Mouse (Mus musculus) MEL-GATA-1-ER (cell line): ENCODE measurements at regions not wholly inside any gene's neighbourhood (a gene's known extent, or its start where the extent isn't known, plus 50 kb on each side); places are given as distances from the start of the nearest gene placed in this dataset.
A peak's percentile ranks its signal among the peaks of the same experiment; 100 is the strongest.

Experiments
- DNase-seq: peaks from one replicate; pipeline ENCODE4 v3.0.0-alpha.2; 2012; ENCODE audit warnings: low read depth; ENCODE audit errors: extremely low read depth

DNA sequence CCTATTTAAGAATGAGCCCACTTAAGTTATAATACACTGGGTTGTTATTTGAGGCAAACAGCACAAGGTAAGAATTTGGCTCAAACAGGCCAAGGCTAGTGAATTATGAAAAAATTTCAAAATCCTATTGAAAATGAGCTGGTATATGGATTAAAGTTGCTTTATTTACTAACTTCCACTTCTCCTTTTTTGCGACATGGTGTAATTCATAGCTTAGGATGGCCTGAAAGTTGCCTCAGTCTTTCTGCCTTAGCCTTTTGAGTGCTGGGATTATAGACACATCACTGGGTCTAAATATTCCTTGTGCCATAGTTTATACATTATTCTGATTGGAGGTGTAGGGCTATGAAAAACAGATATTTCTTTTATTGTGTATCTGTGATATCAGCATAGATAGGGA lies 81.9 kb downstream of the Edem1 start:
- DNase-seq: no peak

DNA sequence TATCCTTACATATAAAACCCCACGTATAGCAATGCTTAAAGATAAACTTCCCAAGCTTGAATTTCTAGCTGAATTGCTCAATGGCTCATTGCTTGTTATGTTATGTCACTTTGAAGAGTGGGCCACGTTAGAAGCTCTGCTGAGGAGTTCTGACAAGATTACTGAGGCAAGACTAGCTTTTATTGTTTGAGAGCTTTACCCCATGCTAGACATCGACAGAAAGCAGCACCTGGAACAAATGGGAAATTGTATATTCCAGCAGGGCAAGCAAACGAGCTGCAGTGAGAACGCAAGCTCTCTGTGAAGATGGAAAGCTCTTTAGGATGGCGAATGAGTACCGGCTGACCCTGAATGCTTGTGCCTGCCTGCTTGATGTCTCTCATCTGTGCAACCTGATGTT lies 84.1 kb downstream of the Edem1 start:
- no peak for DNase-seq

DNA sequence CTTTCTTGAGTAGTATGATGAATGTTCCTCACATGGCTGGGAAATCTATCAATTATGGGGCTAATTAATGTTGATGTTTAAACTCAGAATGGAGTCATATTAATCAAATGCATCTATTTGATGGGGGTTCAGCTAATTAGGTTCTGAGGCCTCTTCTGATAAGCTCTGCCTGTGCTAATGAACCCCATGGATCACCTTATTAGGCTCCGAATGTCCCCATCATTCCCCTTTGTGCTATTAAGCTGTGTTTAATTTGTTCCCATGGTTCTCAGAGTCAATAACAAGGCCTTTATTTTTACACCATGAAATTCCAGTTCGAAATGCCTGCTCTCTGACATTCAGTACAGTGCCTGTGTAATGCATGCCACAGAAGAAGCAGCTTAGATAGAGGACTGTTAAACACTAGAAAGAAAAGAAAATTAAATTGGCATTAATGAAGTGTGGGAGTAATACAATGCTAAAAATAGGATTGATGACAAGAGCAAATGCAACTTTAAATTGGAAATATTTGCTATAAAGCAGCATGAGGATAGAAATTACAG lies 91.0 kb downstream of the Edem1 start:
- no peak for DNase-seq

DNA sequence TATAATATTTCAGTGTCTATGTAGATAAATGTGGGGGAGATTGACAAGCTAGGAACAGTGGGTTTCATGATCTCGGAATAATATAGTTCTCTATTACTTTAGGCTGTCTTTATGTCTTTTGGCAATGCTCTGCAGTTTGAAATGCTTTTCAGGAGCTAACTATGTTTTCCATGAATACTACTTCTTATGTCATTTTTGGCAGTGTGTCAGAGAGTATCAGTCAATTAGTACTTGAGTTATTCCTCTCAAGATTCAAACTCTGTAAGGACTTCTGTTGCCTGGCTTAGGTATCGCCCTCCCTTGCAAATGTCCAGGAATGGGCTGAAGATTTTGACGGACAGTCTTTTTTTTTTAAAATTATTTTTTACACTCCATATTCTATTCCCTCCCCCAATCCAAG lies 92.7 kb downstream of the Edem1 start:
- DNase-seq: no peak

DNA sequence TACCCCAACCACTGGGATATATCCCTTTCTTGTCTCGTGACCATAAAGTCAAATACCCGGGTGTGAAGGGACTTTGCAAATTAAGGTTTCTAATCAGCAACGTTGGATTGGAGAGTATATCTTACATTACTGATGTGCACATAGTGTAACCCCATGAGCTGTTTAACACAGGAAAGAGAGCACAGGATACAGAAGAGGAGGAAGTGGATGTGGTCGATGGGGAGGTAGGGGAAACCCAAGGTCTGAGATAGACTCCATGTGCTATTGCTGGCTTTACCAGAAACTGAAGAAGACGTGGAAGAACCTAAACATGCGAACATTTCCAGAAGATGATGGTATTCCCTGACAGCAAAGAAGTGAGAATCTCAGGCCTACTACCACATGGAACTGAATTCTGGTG lies 94.1 kb downstream of the Edem1 start:
- DNase-seq: no peak

DNA sequence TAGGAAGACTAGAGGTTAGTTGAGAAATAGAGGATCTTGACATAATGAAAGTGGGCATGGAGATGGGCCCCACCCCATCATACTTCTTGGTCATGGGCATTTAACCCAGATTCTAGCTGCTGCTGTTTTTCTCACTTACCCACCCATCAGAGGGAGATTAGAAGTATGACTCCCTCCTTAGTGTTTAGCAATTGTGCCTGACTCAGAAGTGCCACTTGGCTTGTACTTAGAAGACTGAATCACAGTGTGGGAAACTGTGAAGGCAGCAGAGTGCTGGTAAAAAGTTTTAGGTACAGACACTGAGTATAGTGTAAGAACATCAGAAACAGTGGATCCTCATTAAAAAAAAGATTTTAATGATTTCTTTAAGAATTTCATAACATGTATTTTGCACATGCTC lies 100.5 kb downstream of the Edem1 start:
- DNase-seq: no peak

DNA sequence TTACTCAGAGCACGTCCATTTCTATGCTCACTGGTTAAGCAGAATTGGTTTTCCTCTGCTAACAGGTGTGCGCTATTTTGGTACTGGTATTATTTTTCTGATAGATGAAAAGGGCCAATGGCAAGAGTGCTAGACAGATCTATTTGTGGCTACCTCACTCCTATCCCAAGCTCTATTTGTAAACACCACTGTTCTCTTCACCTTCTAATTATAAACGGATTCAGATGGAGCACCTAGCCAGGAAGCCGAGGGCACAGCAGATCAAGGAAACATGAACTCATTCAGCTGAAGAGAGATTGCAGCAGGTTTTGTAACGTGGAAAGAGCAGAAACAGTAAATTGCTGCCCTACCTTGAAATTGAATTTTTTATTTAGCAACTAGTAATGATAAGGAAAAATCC lies 110.2 kb downstream of the Edem1 start:
- DNase-seq: no peak

DNA sequence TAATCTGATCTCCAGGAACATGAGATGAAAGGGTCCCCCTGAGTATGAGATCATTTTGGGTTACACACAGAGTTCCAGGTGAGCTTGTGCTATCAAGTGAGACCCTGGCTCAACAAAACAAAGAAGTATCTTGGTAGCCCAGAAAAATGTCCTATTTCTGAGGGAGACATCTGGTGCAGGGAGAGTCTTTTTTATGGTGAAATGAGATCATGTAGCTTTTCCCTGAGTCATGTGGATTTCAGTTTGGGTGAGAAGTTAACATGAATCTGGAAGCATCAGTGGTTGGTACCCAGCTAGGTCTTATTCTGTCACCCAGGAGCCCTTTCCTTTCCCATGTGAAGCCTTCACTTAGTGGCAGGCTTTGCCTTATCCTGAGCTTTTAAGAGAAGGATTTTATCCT lies 113.8 kb downstream of the Edem1 start:
- no peak for DNase-seq

DNA sequence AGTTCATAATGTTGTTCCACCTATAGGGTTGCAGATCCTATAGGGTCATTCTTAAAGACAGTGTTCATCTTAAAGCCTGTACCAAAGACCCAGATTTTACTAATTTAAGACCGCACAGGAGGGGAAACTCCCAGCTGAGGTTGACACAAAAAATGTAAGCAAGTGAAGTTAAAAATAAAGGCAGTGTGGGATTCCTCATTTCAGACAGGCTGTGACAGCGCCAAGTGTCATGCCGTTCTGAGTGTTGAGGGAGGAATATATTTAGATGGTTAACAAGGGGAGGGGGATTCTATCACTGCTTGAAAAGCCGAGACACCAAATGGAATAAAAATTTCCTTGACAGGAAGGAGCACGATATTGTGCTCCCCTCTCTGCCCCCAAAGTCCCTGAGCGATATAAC lies 123.9 kb downstream of the Edem1 start:
- no peak for DNase-seq

DNA sequence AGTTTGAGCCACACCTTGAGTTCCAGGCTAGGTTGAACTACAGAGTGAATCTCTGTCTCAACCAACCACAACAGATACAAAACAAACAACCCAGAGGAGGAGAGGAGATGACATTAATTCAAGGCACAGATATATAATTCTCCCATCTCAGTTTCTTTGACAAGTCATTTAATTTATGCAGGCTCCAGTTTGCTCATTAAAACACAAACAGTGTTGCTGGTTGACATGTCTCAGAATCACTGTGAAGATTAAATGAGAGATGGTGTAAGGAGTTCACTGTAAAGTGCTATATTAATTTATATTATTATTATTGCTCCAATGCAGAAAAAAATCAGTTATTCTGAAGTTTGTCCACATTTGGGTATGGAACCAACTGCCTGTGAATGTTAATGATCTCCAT lies 134.4 kb downstream of the Edem1 start:
- no peak for DNase-seq

DNA sequence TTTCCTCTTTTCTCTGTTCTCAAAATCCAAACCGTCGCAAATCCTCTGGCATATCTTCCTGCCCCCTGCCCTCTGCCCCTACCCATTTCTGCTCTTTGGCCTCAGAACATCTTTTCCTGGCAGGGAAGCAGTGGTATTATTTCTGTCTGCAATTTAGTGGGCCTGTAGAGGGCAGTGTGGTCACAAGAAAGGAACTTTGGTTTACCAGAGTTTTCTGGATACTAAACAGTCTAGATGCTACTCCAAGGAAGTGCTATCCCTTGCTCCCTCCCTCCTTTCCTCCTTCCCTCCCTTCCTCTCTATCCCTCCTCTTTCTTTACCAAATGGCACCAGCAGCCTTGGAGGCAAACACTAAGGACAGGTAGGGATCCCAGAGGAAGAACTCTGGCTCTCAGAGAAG lies 134.9 kb downstream of the Edem1 start:
- peak; percentile 5 for DNase-seq

DNA sequence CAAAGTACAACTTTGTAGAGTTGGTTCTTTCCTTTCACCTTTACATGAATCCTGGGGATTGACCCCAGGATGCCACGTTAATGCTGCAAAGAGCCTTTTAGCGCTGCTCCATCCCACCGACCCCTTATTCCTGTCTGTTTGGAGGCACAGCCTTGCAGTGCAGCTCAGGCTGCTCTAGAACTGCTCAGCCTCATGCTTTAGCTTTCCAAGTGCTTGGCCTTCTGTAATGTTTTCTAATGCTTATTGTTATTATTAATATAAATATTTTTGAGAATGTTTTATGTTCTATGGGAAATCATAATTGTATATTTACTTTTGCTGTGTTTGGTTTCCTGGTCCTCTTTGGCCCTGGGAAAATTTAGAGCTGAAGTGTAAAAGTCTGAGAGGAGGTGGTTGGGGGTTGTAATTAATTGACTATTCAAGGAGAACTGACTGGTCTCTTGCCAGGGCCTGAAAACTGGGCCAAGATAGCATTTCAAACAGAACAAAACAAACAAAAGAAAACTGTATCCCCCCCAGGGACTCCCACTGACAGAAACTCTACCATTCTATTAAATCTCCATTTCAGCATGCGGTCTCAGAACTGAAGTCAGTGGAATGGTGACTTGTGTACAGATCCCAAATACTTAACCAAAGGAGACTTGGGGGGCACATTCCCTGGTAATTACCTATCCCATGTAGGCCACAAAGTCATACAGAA lies 141.2 kb downstream of the Edem1 start:
- no peak for DNase-seq

DNA sequence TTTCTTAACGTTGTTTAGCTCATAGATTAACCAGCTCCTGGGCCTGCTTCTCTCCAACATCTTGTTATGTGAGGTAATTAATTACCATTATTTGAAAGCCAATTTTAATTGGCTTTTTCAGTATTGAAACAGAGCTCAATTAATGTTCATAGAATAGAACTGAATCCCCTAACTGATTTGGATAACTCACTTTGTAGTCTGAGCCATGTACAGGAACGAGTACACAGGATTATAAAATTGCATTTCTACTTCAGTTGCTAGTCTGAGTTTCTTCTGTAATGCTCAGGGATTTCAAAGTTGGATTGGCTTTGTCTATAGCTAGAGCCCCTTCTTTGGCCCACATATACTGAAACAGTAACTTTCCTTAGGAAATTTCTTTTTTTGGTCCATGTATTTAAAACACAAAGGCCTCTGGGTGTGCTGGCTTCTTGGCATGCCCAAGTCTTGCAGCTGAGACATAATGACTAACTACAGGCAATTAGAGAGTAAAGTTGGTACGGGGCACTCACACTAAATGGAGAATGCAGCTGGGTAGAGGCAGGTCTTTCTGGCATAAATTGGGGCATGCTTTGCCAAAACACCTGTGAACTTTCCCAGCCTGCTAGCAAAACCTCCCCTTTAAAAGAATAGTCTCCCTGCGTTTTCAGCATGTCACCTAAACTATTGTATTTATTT lies 143.1 kb downstream of the Edem1 start:
- DNase-seq: no peak

DNA sequence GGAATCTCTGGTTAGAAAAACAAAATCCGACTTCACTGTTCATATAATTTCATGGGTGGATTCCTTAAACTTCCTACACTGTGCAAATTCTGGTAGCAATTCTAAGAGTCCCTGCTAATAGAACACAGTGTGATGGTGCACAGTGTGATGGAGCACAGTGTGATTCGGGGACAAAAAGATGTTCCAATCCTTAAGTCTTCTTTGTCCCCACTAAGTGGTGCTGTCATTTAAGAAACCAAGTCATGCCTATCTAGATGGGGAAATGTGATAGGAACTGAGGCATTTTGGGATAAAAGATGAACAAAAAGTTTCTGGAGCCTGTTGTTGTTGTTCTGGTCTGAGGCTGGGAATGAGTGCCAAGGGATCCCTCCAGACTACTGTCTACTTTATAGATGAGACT lies 145.3 kb downstream of the Edem1 start:
- no peak for DNase-seq

DNA sequence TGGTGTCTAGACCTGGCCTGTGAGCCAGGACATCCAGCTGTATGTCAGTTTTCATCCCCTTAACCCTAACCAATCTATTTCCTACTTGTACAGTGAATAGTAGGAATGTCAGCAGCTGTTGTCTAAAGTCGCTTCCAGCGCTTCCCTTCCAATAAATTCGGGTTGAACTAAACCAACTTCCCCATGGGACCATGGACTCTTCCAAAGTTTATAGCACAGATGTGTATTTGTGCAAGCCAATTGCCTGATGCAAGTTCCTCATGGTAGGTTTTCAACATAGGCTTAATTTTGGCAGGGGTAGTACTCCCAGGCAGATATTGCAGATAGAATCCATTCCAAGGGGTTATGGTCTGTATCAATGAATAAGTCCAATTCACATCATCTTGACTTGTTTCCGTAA lies 161.1 kb downstream of the Edem1 start:
- no peak for DNase-seq

DNA sequence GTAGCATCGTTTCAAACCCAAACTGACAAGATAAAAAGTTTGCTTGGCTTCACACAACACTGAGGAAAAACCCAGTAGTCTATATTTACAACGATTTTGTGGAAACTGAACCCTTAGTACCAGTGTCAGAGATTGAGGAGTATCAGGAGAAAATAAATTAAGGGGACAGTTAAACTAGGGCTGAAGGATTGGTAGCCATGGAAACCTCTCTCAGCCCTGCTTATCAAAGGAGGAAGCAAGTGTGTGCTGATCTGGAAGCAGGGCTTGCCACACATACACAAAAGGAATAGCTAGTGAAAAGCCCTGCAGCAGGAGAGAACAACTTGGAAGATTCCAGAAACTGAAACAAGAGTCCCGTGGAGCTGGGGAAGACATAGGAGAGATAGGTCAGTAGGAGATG lies 165.3 kb downstream of the Edem1 start:
- DNase-seq: peak; percentile 14

DNA sequence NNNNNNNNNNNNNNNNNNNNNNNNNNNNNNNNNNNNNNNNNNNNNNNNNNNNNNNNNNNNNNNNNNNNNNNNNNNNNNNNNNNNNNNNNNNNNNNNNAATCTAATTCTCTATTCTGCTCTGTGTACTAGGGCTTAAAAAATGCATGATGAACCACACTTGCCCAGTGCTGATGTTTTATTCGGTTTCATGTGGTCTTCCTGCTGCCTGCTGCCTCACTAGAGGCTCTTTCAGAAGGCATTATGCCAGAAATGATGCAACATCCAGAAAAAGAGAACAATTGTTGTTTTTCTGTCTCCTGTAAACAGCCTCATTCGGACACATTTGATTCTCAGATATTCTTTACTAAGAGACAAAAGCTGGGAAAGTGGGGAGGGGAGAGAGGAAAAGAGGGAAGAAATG lies 176.0 kb downstream of the Edem1 start:
- no peak for DNase-seq

DNA sequence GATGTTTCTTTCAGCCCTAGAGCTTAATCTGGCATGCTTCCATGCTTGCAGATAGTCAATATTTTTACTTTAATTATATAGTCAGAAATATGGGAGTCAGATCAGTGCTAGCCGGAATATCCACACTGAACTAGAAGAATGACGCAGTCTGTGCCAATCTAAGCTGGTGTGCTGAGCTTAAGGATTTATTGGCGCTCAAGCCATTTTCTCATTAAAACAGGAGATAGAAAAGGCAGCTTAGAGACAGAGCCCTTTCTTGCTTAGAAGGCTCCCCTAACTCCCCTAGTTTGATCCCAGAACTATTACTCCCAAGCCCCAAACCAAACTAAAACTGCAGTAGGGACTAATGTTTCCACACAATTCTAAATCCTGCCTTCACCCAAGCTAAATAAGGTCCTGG lies 180.9 kb downstream of the Edem1 start:
- DNase-seq: no peak

DNA sequence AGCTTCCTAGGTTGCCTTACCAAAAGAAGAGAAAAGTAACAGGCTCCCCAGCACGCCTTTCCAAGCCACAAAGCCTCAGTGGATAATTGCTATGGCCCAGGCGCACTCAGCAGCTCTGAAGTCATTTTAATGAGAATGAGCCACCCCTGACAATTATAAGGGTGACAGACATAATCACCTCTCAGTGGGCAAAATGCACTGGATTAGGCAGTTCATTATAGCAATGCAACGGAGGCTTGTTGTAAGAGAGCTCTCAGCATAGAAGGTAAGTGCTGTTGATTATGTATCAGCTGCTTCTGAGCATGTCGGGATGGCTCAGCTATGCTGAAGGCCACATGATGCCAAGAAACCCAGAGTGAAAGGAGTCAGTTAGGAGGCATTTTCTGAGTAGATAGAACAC lies 181.4 kb downstream of the Edem1 start:
- no peak for DNase-seq

DNA sequence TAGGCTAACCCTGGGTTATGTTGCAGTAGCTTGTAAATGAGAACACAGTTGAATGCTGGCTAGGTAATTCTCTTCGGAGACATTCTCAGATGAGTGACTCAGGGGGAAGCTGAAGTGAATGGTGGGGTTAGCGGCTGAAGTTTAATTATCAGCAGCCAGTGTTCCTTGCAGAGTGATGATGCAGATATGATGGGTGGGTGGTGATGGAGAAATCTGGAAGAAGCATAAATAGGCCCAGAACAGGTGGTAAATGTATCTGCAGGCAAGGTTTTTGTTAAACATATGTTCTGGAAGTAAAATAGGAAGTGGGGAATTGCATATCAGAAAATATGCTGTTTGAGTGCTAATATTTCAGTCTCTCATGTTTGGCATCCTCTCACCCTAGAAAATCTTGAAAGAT lies 191.3 kb downstream of the Edem1 start:
- no peak for DNase-seq
